Mouse (Mus musculus): ENCODE measurements around the gene Ly6g5b. TPM values are rescaled to one million over a fixed set of nuclear protein-coding genes. Genes with fewer than 3 reads are reported as not detected.

Gene Ly6g5b
- total and polyA plus RNA-seq, 2 experiments from 2014 or later = not detected

DNA sequence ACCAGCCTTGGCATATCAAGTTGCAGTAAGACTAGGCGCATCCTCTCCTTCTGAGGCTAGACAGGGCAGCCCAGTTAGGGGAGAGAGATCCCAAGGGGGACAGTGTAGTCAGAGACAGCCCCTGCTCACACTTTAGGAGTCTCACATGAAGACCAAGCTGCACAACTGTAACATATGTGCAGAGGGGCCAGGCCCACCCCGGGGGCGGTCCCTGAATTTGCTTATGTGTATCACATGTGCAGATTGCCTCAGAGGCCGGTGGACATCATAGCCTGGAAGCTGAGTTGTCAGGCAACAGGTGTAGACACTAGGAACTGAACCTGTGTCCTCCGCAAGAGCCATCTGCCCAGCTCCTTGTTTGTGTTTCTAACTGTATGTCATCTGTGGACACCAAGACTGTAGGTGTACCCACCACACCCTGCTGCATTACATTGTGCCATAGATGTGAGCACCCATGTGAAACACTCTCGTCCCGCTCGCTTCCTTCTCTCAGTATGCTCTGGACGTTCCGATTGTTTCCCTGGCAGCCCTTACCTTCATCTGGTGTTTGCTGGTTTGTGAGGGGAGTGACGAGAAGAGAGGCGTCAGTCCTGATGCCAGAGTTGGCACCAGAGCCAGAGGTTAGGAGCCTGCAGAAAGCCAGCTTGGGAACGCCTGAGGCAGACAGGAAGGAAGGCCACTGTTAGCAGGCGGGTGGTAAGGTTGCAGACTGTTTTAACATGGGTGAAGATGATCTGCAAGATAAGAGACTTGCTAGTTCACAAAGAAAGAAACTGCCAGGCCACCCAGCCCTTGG is 22.6 kb downstream of the Ly6g5b start:
- Histone ChIP-seq H3K4me1 (ENCODE audit: control insufficient read depth, insufficient read depth) (peaks cover 5% of the 10 kb centered on the region; the same call in 1 of the 2 replicates), H3K36me3 (replicated peaks; ENCODE audit: control insufficient read depth, insufficient read depth, low read length) (peaks cover 50% of the 10 kb centered on the region), H3K9ac (replicated peaks; ENCODE audit: low read depth, low read length) (no peak overlapping the region), H3K27me3 (ENCODE audit: control insufficient read depth, insufficient read depth, low read length) (no peaks in the 10 kb centered on the region), H3K9me3 (replicated peaks; ENCODE audit: control insufficient read depth, low read length) (no peaks in the 10 kb centered on the region), H3K4me2 (ENCODE audit: low read depth, low read length) (no peak overlapping the region), H3K27ac (ENCODE audit: low read depth) (no peak overlapping the region), H3K4me3 (ENCODE audit: low read depth, low read length) (no peak overlapping the region)
- no peak for TF ChIP-seq EP300 (IDR thresholded peaks at IDR 0.05; ENCODE audit: low read depth)
- TF ChIP-seq CTCF (IDR thresholded peaks at IDR 0.05; ENCODE audit: low read depth) = no peak
- WGBS = 85% methylated on average over 14 of the region's 14 CpGs
- no peak for ATAC-seq (ENCODE audit: insufficient read depth, low read depth)
- DNase-seq (ENCODE audit: low spot score) = no peak

DNA sequence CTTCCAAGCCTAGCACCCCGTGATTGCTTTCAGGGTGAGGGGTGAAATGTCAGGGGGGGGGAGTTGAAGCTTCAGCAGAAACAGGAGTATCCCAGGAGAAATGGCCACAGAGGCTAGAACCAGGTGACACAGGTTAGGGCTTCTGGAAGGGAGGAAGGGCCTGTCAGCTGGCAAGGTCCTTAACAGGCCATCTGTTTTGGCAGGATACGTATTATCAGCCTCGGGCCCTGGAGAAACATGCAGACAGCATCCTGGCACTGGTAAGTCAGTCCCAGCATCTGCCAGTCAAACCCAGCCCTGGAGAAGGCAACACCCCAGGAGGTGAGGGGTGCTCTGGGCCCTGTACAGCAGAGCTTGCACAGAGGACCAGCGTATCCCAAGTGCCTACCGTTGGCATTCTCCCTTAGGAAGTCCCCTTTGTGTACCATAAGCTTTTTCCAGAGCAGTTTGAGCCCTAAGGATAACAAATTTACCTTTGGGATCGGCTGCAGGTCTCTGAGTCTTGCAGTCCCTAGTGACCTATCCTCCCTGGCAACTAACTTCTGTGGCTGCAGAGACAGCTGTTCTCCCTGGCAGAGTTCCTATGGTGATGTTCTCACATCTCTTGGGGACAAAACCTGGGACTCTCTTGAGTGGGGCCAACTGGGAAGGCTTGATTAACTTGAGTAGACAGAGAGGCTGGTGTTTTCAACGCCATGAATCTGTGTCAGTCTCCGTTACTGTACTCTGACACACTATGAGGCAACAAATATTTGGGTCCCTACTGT is 24.9 kb downstream of the Ly6g5b start:
- no peak for DNase-seq (ENCODE audit: low spot score)
- 48% methylated on average over 8 of the region's 8 CpGs for WGBS
- TF ChIP-seq EP300 (IDR thresholded peaks at IDR 0.05; ENCODE audit: low read depth) = no peak
- no peak for TF ChIP-seq CTCF (IDR thresholded peaks at IDR 0.05; ENCODE audit: low read depth)

GRCm38 (mm10) chr17:35088825-35089644 is 26.2 kb downstream of the Ly6g5b start, which contains the start of gene Abhd16a:
Gene Abhd16a (plus strand): TSS chr17:35089263.
- WGBS = 3% methylated on average over 51 of the region's 67 CpGs
- DNase-seq (ENCODE audit: low spot score) = peak; percentile 95
- peak within 1 kb of the TSS; percentile 96 for H3K27ac ChIP-seq (ENCODE audit: low read depth)
- no peaks in the 10 kb centered on the region for H3K9me3 ChIP-seq (replicated peaks; ENCODE audit: control insufficient read depth, low read length)
- H3K36me3 ChIP-seq (replicated peaks; ENCODE audit: control insufficient read depth, insufficient read depth, low read length) = peaks cover 17% of the 10 kb centered on the region
- H3K4me2 ChIP-seq (ENCODE audit: low read depth, low read length) = peak within 1 kb of the TSS; percentile 72
- H3K4me1 ChIP-seq (ENCODE audit: control insufficient read depth, insufficient read depth) = peaks cover 5% of the 10 kb centered on the region; the same call in 1 of the 2 replicates
- peak within 1 kb of the TSS; percentile 63 for H3K4me3 ChIP-seq (ENCODE audit: low read depth, low read length)
- H3K9ac ChIP-seq (replicated peaks; ENCODE audit: low read depth, low read length) = peak within 1 kb of the TSS; percentile 86
- peak; percentile 99 for ATAC-seq (ENCODE audit: insufficient read depth, low read depth)
- TF ChIP-seq CTCF (IDR thresholded peaks at IDR 0.05; ENCODE audit: low read depth) (no peak), EP300 (IDR thresholded peaks at IDR 0.05; ENCODE audit: low read depth) (peak; percentile 80; the same call in 1 of the 2 replicates)
- no peaks in the 10 kb centered on the region for H3K27me3 ChIP-seq (ENCODE audit: control insufficient read depth, insufficient read depth, low read length)

More for the DNA sequence above, 24.9 kb downstream of the Ly6g5b start:
- peak overlapping the region; percentile 86 for H3K9ac ChIP-seq (replicated peaks; ENCODE audit: low read depth, low read length)
- peaks cover 30% of the 10 kb centered on the region for H3K36me3 ChIP-seq (replicated peaks; ENCODE audit: control insufficient read depth, insufficient read depth, low read length)
- H3K27me3 ChIP-seq (ENCODE audit: control insufficient read depth, insufficient read depth, low read length) = no peaks in the 10 kb centered on the region
- ATAC-seq (ENCODE audit: insufficient read depth, low read depth) = no peak
- peaks cover 5% of the 10 kb centered on the region; the same call in 1 of the 2 replicates for H3K4me1 ChIP-seq (ENCODE audit: control insufficient read depth, insufficient read depth)
- H3K4me3 ChIP-seq (ENCODE audit: low read depth, low read length) = peak overlapping the region; percentile 63
- no peaks in the 10 kb centered on the region for H3K9me3 ChIP-seq (replicated peaks; ENCODE audit: control insufficient read depth, low read length)
- peak overlapping the region; percentile 72 for H3K4me2 ChIP-seq (ENCODE audit: low read depth, low read length)
- peak overlapping the region; percentile 96; the same call in 1 of the 2 replicates for H3K27ac ChIP-seq (ENCODE audit: low read depth)

- no peaks in the 10 kb centered on the region for H3K27me3 ChIP-seq (ENCODE audit: control insufficient read depth, insufficient read depth, low read length)
- ATAC-seq (ENCODE audit: insufficient read depth, low read depth) (no peak), DNase-seq (ENCODE audit: low spot score) (no peak)
- H3K4me3 ChIP-seq (ENCODE audit: low read depth, low read length) = no peak overlapping the region
- no peaks in the 10 kb centered on the region for H3K9me3 ChIP-seq (replicated peaks; ENCODE audit: control insufficient read depth, low read length)
- no peak overlapping the region for H3K4me2 ChIP-seq (ENCODE audit: low read depth, low read length)
- WGBS = 30% methylated on average over 2 of the region's 2 CpGs
- TF ChIP-seq CTCF (IDR thresholded peaks at IDR 0.05; ENCODE audit: low read depth) (peak; percentile 37), EP300 (IDR thresholded peaks at IDR 0.05; ENCODE audit: low read depth) (no peak)
- H3K4me1 ChIP-seq (ENCODE audit: control insufficient read depth, insufficient read depth) = peaks cover 5% of the 10 kb centered on the region; the same call in 1 of the 2 replicates
- H3K9ac ChIP-seq (replicated peaks; ENCODE audit: low read depth, low read length) = no peak overlapping the region
- peaks cover 14% of the 10 kb centered on the region for H3K36me3 ChIP-seq (replicated peaks; ENCODE audit: control insufficient read depth, insufficient read depth, low read length)
- H3K27ac ChIP-seq (ENCODE audit: low read depth) = no peak overlapping the region
These were observed 27.1 kb downstream of the Ly6g5b start for GRCm38 (mm10) chr17:35088151-35088550.

Data from heart, postnatal 0 days (tissue).